Mouse (Mus musculus) liver, embryonic 14.5 days (tissue): Measurements from ENCODE around the gene Ifit3b.

ENCODE experiments used
- CTCF ChIP-seq: IDR thresholded peaks from 2 replicates; pipeline ENCODE4 v1.5.1; 2016; ENCODE audit warnings: antibody characterized with exemption, low read depth, control low read depth
- EP300 ChIP-seq: IDR thresholded peaks from 2 replicates; pipeline ENCODE4 v1.6.1; 2016; ENCODE audit warnings: antibody characterized with exemption, low read depth

GRCm38 (mm10) chr19:34569896-34570476, 37.8 kb upstream of the Ifit3b start:
- no peak for TF ChIP-seq EP300
- no peak for TF ChIP-seq CTCF
